Mouse (Mus musculus) cerebellum, adult 11-12 months (tissue): ENCODE data around the gene Olfr1016.

ENCODE experiments used
- DNase-seq: peaks from one replicate; pipeline ENCODE4 v3.0.0; 2022

Olfr1016 gene

GRCm38 (mm10) chr2:85802444-85802843 is at the start of gene Olfr1016:
TSS of gene Olfr1016 (minus strand) at chr2:85802544.
- no peak for DNase-seq

- no peak for DNase-seq
These were observed 44.4 kb upstream of the Olfr1016 start, which contains the start of gene Olfr1020 for GRCm38 (mm10) chr2:85846730-85847129. TSS of gene Olfr1020 (plus strand) at chr2:85847030.

GRCm38 (mm10) chr2:85845383-85845782 is 43.0 kb upstream of the Olfr1016 start, which contains the start of gene Olfr1019:
TSS of gene Olfr1019 (minus strand) at chr2:85845483.
- no peak for DNase-seq

DNA sequence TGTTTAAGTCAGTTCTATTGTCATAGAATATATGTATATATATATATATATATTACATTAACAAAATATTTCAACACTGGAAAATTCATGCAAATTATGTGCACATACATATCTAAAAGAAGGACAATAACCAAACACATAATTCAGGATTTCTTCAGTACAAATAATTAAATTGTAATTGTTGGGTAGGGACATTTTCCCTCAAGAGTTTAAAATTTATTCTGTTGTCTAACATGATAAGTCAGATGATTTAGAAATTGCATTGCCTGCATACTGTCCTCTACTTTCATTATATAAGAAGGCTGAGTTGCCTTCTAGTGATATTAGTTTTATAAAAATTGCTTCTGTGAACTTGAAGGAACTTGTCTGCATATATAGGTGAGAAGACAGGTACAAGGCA is 15.8 kb upstream of the Olfr1016 start, which contains the start of gene Olfr1018:
TSS of gene Olfr1018 (plus strand) at position 301 of the 400 bp plus-strand sequence.
- DNase-seq: no peak

DNA sequence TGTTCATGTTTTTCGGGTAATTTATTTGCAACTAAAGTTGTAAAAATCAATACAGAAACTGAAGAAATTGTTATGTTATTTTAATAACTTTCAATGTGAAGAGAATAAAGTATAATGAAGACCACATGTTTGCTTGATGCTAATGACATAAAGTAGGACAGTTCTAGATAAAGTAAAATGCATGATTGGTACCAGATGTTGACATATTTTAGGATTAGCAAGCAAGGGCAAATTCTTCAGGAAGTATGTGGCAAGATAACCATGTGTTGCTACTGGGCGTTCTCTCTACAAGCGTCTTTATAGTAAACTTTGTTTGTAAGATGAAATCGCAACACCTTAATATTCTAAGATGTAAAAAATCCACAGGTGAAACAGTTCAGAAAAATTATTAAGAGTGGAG is 2.2 kb upstream of the Olfr1016 start:
- DNase-seq: no peak

DNA sequence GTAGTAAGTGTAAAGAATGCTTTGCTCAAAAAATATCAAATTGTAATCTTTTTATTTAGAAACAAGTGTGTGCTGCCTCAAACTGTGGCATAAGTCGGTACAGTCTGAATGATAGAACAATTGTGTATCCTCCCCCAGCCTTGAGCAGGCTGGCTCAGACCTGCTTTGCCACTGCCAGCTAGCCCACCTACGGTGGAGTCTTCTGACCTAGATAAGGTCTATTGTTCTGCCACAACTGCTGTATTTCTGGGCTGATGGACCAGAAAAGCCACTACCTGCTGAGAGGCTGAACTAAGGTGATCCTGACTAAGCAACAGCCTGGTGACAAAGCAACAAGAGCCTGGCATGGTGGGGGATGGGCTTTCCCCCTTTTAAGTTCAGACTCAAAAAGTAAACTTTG is 10.0 kb downstream of the Olfr1016 start:
- DNase-seq: no peak

DNA sequence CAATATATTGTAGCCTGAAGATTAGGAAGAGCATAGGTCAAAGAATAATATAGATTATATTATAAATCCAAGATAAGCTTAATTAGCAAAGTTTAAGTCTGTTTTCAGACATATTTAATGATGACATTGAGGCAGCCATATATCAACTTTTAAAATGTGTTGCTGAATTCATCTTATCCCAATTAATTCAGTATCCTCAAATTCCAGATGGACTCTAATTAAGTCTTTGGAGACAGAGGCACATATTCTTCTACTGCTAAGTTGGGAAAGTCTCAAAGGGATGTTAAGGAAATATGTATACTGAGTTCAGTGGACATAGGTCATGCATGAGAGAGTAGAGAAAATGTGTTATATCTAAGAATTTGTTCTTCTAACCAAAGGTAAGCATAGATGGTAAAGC is 20.6 kb downstream of the Olfr1016 start, which contains the start of gene Olfr1015:
TSS of gene Olfr1015 (plus strand) at position 301 of the 400 bp plus-strand sequence.
- DNase-seq: no peak

DNA sequence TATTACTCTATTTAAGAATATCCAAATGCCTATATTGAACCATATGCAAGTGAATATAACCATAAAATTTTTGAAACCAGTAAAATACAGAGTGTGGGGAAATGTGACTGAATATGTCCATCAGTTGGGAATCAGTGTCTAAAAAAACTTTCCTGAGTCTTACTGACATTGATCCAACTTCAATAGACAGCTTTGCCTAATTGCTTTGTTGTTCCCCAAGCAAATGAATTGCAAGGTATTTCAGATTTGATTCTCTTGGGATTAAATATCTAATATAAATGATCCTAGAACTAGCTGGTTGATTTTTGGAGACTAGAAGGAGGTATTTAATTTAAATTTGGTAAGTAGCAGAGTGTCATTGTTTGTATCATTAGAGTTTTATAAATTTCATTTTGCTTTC is 29.9 kb downstream of the Olfr1016 start, which contains the start of gene Olfr1014:
TSS of gene Olfr1014 (plus strand) at position 301 of the 400 bp plus-strand sequence.
- DNase-seq: no peak

- no peak for DNase-seq
These were observed 35.5 kb downstream of the Olfr1016 start, which contains the start of gene Olfr1013 for GRCm38 (mm10) chr2:85766798-85767197. TSS of gene Olfr1013 (plus strand) at chr2:85767098.

DNA sequence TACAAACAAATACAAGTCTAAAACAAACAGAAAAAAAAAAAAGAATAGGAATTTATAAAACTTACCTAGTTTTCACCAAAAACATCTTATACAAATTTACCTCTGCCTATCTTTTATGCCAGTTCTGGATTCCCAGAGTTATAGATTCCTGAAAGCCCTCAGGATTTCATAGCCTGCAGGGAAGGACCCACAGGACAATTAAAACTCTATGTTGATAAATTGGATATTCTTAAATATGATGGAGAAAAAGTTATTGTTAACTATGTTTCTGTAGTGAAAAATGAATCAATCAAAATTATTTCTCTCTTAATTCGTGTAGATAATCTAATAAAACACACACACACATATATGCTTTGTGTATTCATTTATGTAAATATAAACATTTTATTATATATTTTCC is 39.7 kb downstream of the Olfr1016 start, which contains the start of gene Olfr1012:
TSS of gene Olfr1012 (minus strand) at position 101 of the 400 bp plus-strand sequence.
- DNase-seq: no peak

DNA sequence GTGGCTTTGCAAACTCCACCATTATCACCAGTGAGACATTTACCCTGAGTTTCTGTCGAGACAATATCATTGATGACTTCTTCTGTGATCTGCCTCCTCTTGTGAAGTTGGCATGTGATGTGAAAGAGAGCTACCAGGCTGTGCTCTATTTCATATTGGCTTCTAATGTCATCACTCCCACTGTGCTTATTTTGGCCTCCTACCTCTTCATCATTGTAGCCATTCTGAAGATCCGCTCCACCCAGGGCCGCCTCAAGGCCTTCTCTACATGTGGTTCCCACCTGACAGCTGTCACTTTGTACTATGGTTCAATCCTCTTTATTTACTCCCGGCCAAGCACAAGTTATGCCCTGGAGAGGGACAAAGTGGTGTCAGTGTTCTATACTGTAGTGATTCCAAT is 48.5 kb downstream of the Olfr1016 start:
- no peak for DNase-seq
